Comparison of ENCODE assay signal across 7 mouse cellular contexts in genomic region chr7:79391883-79392649, GRCm38 (mm10). TPM values are rescaled to one million over a fixed set of nuclear protein-coding genes. Genes with fewer than 3 reads are reported as not detected.
A peak's percentile ranks its signal among the peaks of the same experiment; 100 is the strongest.
DNase-seq lines count a peak whose midpoint lies in the region; ATAC-seq and TF ChIP-seq lines count a peak whose summit lies in the region.

Fanci (plus strand) TSS chr7:79391929.

- peak within 1 kb of the TSS; percentile 81 for H3K4me2 ChIP-seq in intestine, postnatal 0 days (replicated peaks; ENCODE audit: low read depth)
- peak within 1 kb of the TSS; percentile 93 for H3K4me2 ChIP-seq in midbrain, embryonic 12.5 days (replicated peaks)

- H3K36me3 ChIP-seq in embryonic facial prominence, embryonic 10.5 days (replicated peaks), result peaks cover 11% of the 10 kb centered on the region
- H3K36me3 ChIP-seq in intestine, postnatal 0 days (ENCODE audit: control insufficient read depth, insufficient read depth), result no peaks in the 10 kb centered on the region
- H3K36me3 ChIP-seq in midbrain, embryonic 12.5 days, result no peaks in the 10 kb centered on the region
- no peaks in the 10 kb centered on the region for H3K36me3 ChIP-seq in small intestine, adult 2 months (ENCODE audit: control insufficient read depth, insufficient read depth, low read length)

- intact Hi-C loops in left cerebral cortex, postnatal 4 days (cut with DNase I), result no loop called here

- H3K4me3 ChIP-seq in embryonic facial prominence, embryonic 10.5 days, result peak within 1 kb of the TSS; percentile 71
- peak within 1 kb of the TSS; percentile 51 for H3K4me3 ChIP-seq in intestine, postnatal 0 days (ENCODE audit: low read depth, low read length)
- peak within 1 kb of the TSS; percentile 69 for H3K4me3 ChIP-seq in midbrain, embryonic 12.5 days
- H3K4me3 ChIP-seq in small intestine, adult 2 months (ENCODE audit: low read depth, low read length), result peak within 1 kb of the TSS; percentile 89

- peak; percentile 97 for DNase-seq in adrenal gland, postnatal 10 days
- peak; percentile 96 for DNase-seq in embryonic facial prominence, embryonic 10.5 days (ENCODE audit: low spot score)
- peak; percentile 27 for DNase-seq in gonadal fat pad, adult 2 months (ENCODE audit: low read depth)
- peak; percentile 97 for DNase-seq in left cerebral cortex, postnatal 4 days

- TF ChIP-seq CTCF in intestine, postnatal 0 days (IDR thresholded peaks at IDR 0.05; ENCODE audit: low read depth), result no peak
- no peak for TF ChIP-seq CTCF in small intestine, adult 2 months (IDR thresholded peaks at IDR 0.05; ENCODE audit: extremely low read depth, insufficient read length, insufficient replicate concordance, low read depth, low read length)

- H3K27me3 ChIP-seq in embryonic facial prominence, embryonic 10.5 days (replicated peaks; ENCODE audit: low read depth, poor library complexity, severe bottlenecking), result no peaks in the 10 kb centered on the region; the same call in 1 of the 2 replicates
- no peaks in the 10 kb centered on the region for H3K27me3 ChIP-seq in intestine, postnatal 0 days (replicated peaks; ENCODE audit: control insufficient read depth, insufficient read depth, low read length)
- H3K27me3 ChIP-seq in midbrain, embryonic 12.5 days, result no peaks in the 10 kb centered on the region
- H3K27me3 ChIP-seq in small intestine, adult 2 months (ENCODE audit: control insufficient read depth, insufficient read depth, low read length), result no peaks in the 10 kb centered on the region

- under 1% methylated on average over 44 of the region's 44 CpGs for WGBS in embryonic facial prominence, embryonic 10.5 days
- under 1% methylated on average over 44 of the region's 44 CpGs for WGBS in intestine, postnatal 0 days
- under 1% methylated on average over 44 of the region's 44 CpGs for WGBS in midbrain, embryonic 12.5 days
- under 1% methylated on average over 44 of the region's 44 CpGs for WGBS in small intestine, adult 2 months

- H3K27ac ChIP-seq in embryonic facial prominence, embryonic 10.5 days (replicated peaks), result peak within 1 kb of the TSS; percentile 97
- H3K27ac ChIP-seq in intestine, postnatal 0 days (ENCODE audit: low read depth, low read length), result peak within 1 kb of the TSS; percentile 69
- H3K27ac ChIP-seq in midbrain, embryonic 12.5 days (replicated peaks), result peak within 1 kb of the TSS; percentile 79
- no peak within 1 kb of the TSS for H3K27ac ChIP-seq in small intestine, adult 2 months (ENCODE audit: insufficient read depth, low read depth, low read length)

- ATAC-seq in intestine, postnatal 0 days, result peak; percentile 91
- ATAC-seq in midbrain, embryonic 12.5 days (ENCODE audit: low FRiP score, low read depth), result peak; percentile 92

- no peak for TF ChIP-seq POLR2A in small intestine, adult 2 months (IDR thresholded peaks at IDR 0.05; ENCODE audit: low read depth, low read length)

- H3K9me3 ChIP-seq in embryonic facial prominence, embryonic 10.5 days, result no peaks in the 10 kb centered on the region
- no peaks in the 10 kb centered on the region for H3K9me3 ChIP-seq in intestine, postnatal 0 days (ENCODE audit: control insufficient read depth)
- no peaks in the 10 kb centered on the region for H3K9me3 ChIP-seq in midbrain, embryonic 12.5 days

- peaks cover 42% of the 10 kb centered on the region for H3K4me1 ChIP-seq in embryonic facial prominence, embryonic 10.5 days
- no peaks in the 10 kb centered on the region for H3K4me1 ChIP-seq in intestine, postnatal 0 days (replicated peaks; ENCODE audit: control insufficient read depth, insufficient read depth, low read length)
- H3K4me1 ChIP-seq in midbrain, embryonic 12.5 days, result peaks cover 22% of the 10 kb centered on the region
- H3K4me1 ChIP-seq in small intestine, adult 2 months (ENCODE audit: control insufficient read depth, insufficient read depth, insufficient read length, low read length), result peaks cover 4% of the 10 kb centered on the region; the same call in 1 of the 2 replicates

- H3K9ac ChIP-seq in intestine, postnatal 0 days (ENCODE audit: low read depth, low read length), result peak within 1 kb of the TSS; percentile 53
- peak within 1 kb of the TSS; percentile 60 for H3K9ac ChIP-seq in midbrain, embryonic 12.5 days (replicated peaks)

RNA-seq across cellular contexts. Expression of gene Fanci, which starts in this region (rescaled TPM):
- total RNA-seq in adrenal gland, postnatal 10 days (2021), result 1 to 10 TPM; 2.6 to 3.3 TPM
- 20.0 TPM in 2 replicates for polyA plus RNA-seq in embryonic facial prominence, embryonic 10.5 days (2016; fragmentation: Nextera tagmentation; extraction: Ambion mirVana)
- polyA plus RNA-seq in gonadal fat pad, adult 2 months (2012; rRNA removed), result 0.28 and 0.34 TPM in 2 replicates
- polyA plus RNA-seq in intestine, postnatal 0 days (2015; fragmentation: Nextera tagmentation; extraction: Ambion mirVana), result 1.2 TPM in 2 replicates
- total RNA-seq in left cerebral cortex, postnatal 4 days (2021), result 1 to 10 TPM; 2.0 to 2.4 TPM
- 13.9 and 14.3 TPM in 2 replicates for polyA plus RNA-seq in midbrain, embryonic 12.5 days (2016; fragmentation: Nextera tagmentation; extraction: Ambion mirVana)
- 0.80 and 1.8 TPM in 2 replicates for polyA plus RNA-seq in small intestine, adult 2 months (2012; rRNA removed)

Comparison
In these comparisons a context has a peak if more than half of its experiments do, and no peak if none do; other contexts are left out.
1. Peak in DNase-seq in gonadal fat pad, adult 2 months; RNA of the gene not detected or under 1 TPM.
2. DNase-seq: peak in every context shown above with its lines; median percentile 97 in adrenal gland, postnatal 10 days; 97 in left cerebral cortex, postnatal 4 days; 96 in embryonic facial prominence, embryonic 10.5 days; 27 in gonadal fat pad, adult 2 months.